Mouse (Mus musculus) kidney, embryonic 16.5 days (tissue): ENCODE measurements around the gene Dscam. TPM values are rescaled to one million over a fixed set of nuclear protein-coding genes. Genes with fewer than 3 reads are reported as not detected.

Experiments used
- ATAC-seq: fragments of 200-750 bp; cut with Nextera tagmentation; 2 replicates; pipeline ENCODE4 v1.8.0; 2017; ENCODE audit warnings: moderate TSS enrichment; ENCODE audit not compliant: low FRiP score, low TSS enrichment
- H3K27ac ChIP-seq: fragments of 300-500 bp; sonication (generic); 2 replicates; pipeline ENCODE4 v1.5.1; 2014; ENCODE audit warnings: low read length
- H3K27me3 ChIP-seq: fragments of 300-500 bp; sonication (generic); 2 replicates; pipeline ENCODE4 v1.6.1; 2014; ENCODE audit warnings: low read length, control low read depth, mixed read lengths; ENCODE audit not compliant: insufficient read depth
- H3K36me3 ChIP-seq: fragments of 300-500 bp; sonication (generic); 2 replicates; pipeline ENCODE4 v1.6.1; 2014; ENCODE audit warnings: low read length, control low read depth, mixed read lengths; ENCODE audit not compliant: insufficient read depth
- H3K4me1 ChIP-seq: fragments of 300-500 bp; sonication (generic); 2 replicates; pipeline ENCODE4 v1.6.1; 2014; ENCODE audit warnings: low read length, control low read depth, mixed read lengths; ENCODE audit not compliant: insufficient read depth
- H3K4me2 ChIP-seq: fragments of 300-500 bp; sonication (generic); replicated peaks from 2 replicates; pipeline ENCODE4 v1.6.1; 2014; ENCODE audit warnings: low read depth, low read length
- H3K4me3 ChIP-seq: fragments of 300-500 bp; sonication (generic); 2 replicates; pipeline ENCODE4 v1.5.1; 2014; ENCODE audit warnings: mild to moderate bottlenecking, low read length
- H3K9ac ChIP-seq: fragments of 300-500 bp; sonication (generic); replicated peaks from 2 replicates; pipeline ENCODE4 v1.6.1; 2014; ENCODE audit warnings: low read length
- H3K9me3 ChIP-seq: fragments of 300-500 bp; sonication (generic); 2 replicates; pipeline ENCODE4 v1.6.1; 2016; ENCODE audit warnings: low read length, control low read depth
- WGBS: fragments of 180-500 bp; shearing (Covaris S2); extraction: QIAGEN DNeasy Blood & Tissue Kit; methylation state at CpG from one replicate; pipeline ENCODE4 v1.1.7; 2014; 5-methylcytosine and 5-hydroxymethylcytosine counted together
- polyA plus RNA-seq: library from polyadenylated mRNA; unstranded; fragments of >200 nt; fragmentation: Nextera tagmentation; extraction: Ambion mirVana; gene quantifications from 2 replicates; pipeline ENCODE4 v1.2.1, GENCODE M21; 2015

The Dscam gene
- polyA plus RNA-seq, 1 experiment from 2014 or later: 0.04 TPM

DNA sequence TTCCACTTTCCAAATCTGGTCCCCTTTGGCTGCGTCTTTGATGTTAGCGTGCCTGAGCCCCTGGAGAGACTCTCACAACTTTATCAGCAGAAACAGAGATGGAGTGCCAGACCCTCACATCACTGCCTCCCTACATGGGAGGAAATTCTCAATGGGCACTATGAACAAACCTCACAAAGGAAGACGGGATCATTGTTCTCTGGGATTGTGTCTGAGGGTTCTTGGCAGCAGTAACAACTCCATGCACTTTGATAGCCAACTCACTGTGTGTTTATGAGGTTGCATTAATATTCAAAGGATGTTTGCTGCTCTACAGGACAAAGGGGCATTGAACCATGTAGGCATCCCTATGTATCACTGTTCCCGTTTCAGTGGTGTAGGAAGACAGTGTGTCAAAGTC lies 135.3 kb downstream of the Dscam start:
- Histone ChIP-seq H3K9me3 (no peaks in the 10 kb centered on the region), H3K36me3 (no peaks in the 10 kb centered on the region), H3K27ac (no peak overlapping the region), H3K4me2 (no peak overlapping the region), H3K4me3 (no peak overlapping the region), H3K9ac (no peak overlapping the region), H3K4me1 (no peaks in the 10 kb centered on the region), H3K27me3 (no peaks in the 10 kb centered on the region)
- ATAC-seq: no peak
- WGBS: 93% methylated on average over 4 of the region's 4 CpGs

- ATAC-seq: no peak
- 88% methylated on average over 3 of the region's 3 CpGs for WGBS
- no peak overlapping the region for H3K4me2 ChIP-seq
- no peaks in the 10 kb centered on the region for H3K4me1 ChIP-seq
- no peaks in the 10 kb centered on the region for H3K9me3 ChIP-seq
- no peaks in the 10 kb centered on the region for H3K36me3 ChIP-seq
- H3K27ac ChIP-seq: no peak overlapping the region
- no peaks in the 10 kb centered on the region for H3K27me3 ChIP-seq
- no peak overlapping the region for H3K9ac ChIP-seq
- H3K4me3 ChIP-seq: no peak overlapping the region
Measured at GRCm38 (mm10) chr16:97033540-97034058, 137.0 kb downstream of the Dscam start.

- 61% methylated on average over 1 of the region's 1 CpGs for WGBS
- ATAC-seq: no peak
- Histone ChIP-seq H3K9me3 (no peaks in the 10 kb centered on the region), H3K4me2 (no peak overlapping the region), H3K27me3 (no peaks in the 10 kb centered on the region), H3K4me3 (no peak overlapping the region), H3K4me1 (no peaks in the 10 kb centered on the region), H3K36me3 (no peaks in the 10 kb centered on the region), H3K9ac (no peak overlapping the region), H3K27ac (no peak overlapping the region)
Measured at GRCm38 (mm10) chr16:97027701-97028100, 142.9 kb downstream of the Dscam start.

GRCm38 (mm10) chr16:97026803-97027202 lies 143.7 kb downstream of the Dscam start:
- H3K9ac ChIP-seq: no peak overlapping the region
- WGBS: 90% methylated on average over 5 of the region's 5 CpGs
- H3K4me3 ChIP-seq: no peak overlapping the region
- no peaks in the 10 kb centered on the region for H3K4me1 ChIP-seq
- no peak overlapping the region for H3K4me2 ChIP-seq
- no peaks in the 10 kb centered on the region for H3K36me3 ChIP-seq
- no peak overlapping the region for H3K27ac ChIP-seq
- no peak for ATAC-seq
- no peaks in the 10 kb centered on the region for H3K9me3 ChIP-seq
- no peaks in the 10 kb centered on the region for H3K27me3 ChIP-seq

- Histone ChIP-seq H3K4me1 (no peaks in the 10 kb centered on the region), H3K4me2 (no peak overlapping the region), H3K9me3 (no peaks in the 10 kb centered on the region), H3K27me3 (no peaks in the 10 kb centered on the region), H3K9ac (no peak overlapping the region), H3K27ac (no peak overlapping the region), H3K36me3 (no peaks in the 10 kb centered on the region), H3K4me3 (no peak overlapping the region)
- WGBS: 82% methylated on average over 4 of the region's 4 CpGs
- ATAC-seq: no peak
Measured at GRCm38 (mm10) chr16:97024406-97024805, 146.1 kb downstream of the Dscam start.

- Histone ChIP-seq H3K9me3 (no peaks in the 10 kb centered on the region), H3K36me3 (no peaks in the 10 kb centered on the region), H3K27ac (no peak overlapping the region), H3K27me3 (no peaks in the 10 kb centered on the region), H3K4me1 (no peaks in the 10 kb centered on the region), H3K9ac (no peak overlapping the region), H3K4me2 (no peak overlapping the region), H3K4me3 (no peak overlapping the region)
- no peak for ATAC-seq
- WGBS: 82% methylated on average over 6 of the region's 6 CpGs
Measured at GRCm38 (mm10) chr16:97021496-97021895, 149.1 kb downstream of the Dscam start.

GRCm38 (mm10) chr16:97018304-97018703 lies 152.2 kb downstream of the Dscam start:
- H3K36me3 ChIP-seq: no peaks in the 10 kb centered on the region
- no peak overlapping the region for H3K27ac ChIP-seq
- WGBS: 58% methylated on average over 5 of the region's 5 CpGs
- no peak overlapping the region for H3K4me2 ChIP-seq
- H3K9ac ChIP-seq: no peak overlapping the region
- no peaks in the 10 kb centered on the region for H3K27me3 ChIP-seq
- H3K4me3 ChIP-seq: no peak overlapping the region
- no peak for ATAC-seq
- no peaks in the 10 kb centered on the region for H3K4me1 ChIP-seq
- H3K9me3 ChIP-seq: no peaks in the 10 kb centered on the region

DNA sequence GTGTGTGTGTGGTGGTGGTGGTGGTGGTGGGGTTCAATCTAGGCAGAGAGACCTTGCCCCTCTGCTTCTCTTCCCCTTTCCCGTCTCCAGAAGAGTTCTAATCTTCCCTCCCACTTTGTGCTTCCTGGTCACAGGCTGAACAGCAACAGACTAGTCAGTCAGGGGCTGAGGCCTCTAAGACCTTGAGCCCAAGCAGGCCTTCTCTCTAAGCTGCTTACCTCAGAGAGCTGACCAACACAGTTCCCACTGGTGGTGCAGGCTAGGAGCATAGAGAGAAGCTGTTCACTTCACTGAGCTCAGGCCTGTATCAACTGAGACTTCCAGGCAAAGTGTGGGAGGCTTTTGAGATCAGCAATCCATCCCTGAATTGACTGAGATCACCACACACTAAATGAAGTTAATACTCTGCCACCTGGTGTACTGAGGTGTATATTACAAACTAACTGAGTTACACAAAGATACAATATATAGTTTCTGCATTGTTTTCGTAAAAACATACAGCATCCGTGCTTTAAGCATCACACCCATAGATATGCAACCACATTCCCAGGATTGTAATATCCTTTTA lies 153.3 kb downstream of the Dscam start:
- Histone ChIP-seq H3K27ac (no peak overlapping the region), H3K27me3 (no peaks in the 10 kb centered on the region), H3K9ac (no peak overlapping the region), H3K9me3 (no peaks in the 10 kb centered on the region), H3K4me2 (no peak overlapping the region), H3K4me3 (no peak overlapping the region), H3K36me3 (no peaks in the 10 kb centered on the region), H3K4me1 (no peaks in the 10 kb centered on the region)
- ATAC-seq: no peak
- 66% methylated on average over 3 of the region's 3 CpGs for WGBS

DNA sequence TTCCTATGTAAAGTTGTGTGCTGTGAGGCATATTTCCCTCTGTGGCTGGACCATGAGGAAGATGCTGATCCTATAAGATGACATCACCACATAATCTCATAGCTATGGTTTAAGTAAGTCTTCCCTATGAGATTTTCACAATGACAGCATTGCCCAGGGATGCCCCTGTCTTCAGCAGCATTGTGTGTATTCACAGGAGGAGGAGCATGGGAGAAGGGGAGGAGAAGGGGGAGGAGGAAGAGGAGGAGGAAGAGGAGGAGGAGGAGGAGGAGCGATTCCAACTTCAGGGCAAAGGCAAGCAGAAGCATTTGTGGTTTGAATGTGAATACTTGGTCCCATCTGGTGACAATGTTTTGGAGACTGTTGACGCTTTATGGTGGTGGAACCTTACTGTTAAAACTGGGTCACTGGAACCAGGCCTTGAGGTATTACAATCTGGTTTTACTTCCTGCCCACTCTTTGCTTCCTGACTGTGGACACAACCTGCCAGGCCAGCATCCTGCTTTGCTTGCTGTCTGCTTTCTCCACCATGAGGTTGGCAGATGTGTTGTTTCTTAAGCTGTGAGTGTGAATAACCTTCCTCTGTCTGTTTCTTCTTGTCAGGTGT lies 154.2 kb downstream of the Dscam start:
- Histone ChIP-seq H3K4me1 (no peaks in the 10 kb centered on the region), H3K4me3 (no peak overlapping the region), H3K9ac (no peak overlapping the region), H3K27me3 (no peaks in the 10 kb centered on the region), H3K36me3 (no peaks in the 10 kb centered on the region), H3K9me3 (no peaks in the 10 kb centered on the region), H3K4me2 (no peak overlapping the region), H3K27ac (no peak overlapping the region)
- 93% methylated on average over 2 of the region's 2 CpGs for WGBS
- no peak for ATAC-seq

- H3K36me3 ChIP-seq: no peaks in the 10 kb centered on the region
- no peak overlapping the region for H3K4me2 ChIP-seq
- H3K27me3 ChIP-seq: no peaks in the 10 kb centered on the region
- no peak overlapping the region for H3K9ac ChIP-seq
- 63% methylated on average over 3 of the region's 3 CpGs for WGBS
- H3K4me3 ChIP-seq: no peak overlapping the region
- ATAC-seq: no peak
- H3K4me1 ChIP-seq: no peaks in the 10 kb centered on the region
- no peaks in the 10 kb centered on the region for H3K9me3 ChIP-seq
- H3K27ac ChIP-seq: no peak overlapping the region
Measured at GRCm38 (mm10) chr16:97014343-97014742, 156.2 kb downstream of the Dscam start.
